Mouse (Mus musculus) brown adipose tissue, adult 24 weeks (tissue): ENCODE data around the gene Plekhg1. TPM values are rescaled to one million over a fixed set of nuclear protein-coding genes. Genes with fewer than 3 reads are reported as not detected.

Source experiments
- H3K27ac ChIP-seq: fragments of 200-500 bp; replicated peaks from 2 replicates; pipeline ENCODE4 v1.5.1; 2012; ENCODE audit warnings: low read depth, mild to moderate bottlenecking, low read length
- H3K4me1 ChIP-seq: fragments of 200-500 bp; 2 replicates; pipeline ENCODE4 v1.6.1; 2012; ENCODE audit warnings: low read length, mixed read lengths; ENCODE audit not compliant: control insufficient read depth, insufficient read depth, insufficient read length
- H3K4me3 ChIP-seq: fragments of 200-500 bp; 2 replicates; pipeline ENCODE4 v1.5.1; 2012; ENCODE audit warnings: low read depth, mild to moderate bottlenecking, low read length, moderate library complexity; ENCODE audit not compliant: insufficient read depth
- polyA plus RNA-seq: library from polyadenylated mRNA; stranded (reverse); fragments of >200 nt; gene quantifications from 2 replicates; pipeline ENCODE4 v1.2.4, GENCODE M21; 2012; ENCODE audit not compliant: missing spikeins, insufficient read depth, insufficient read length

Plekhg1 gene
- polyA plus RNA-seq, 1 experiment: 1.1 TPM

DNA sequence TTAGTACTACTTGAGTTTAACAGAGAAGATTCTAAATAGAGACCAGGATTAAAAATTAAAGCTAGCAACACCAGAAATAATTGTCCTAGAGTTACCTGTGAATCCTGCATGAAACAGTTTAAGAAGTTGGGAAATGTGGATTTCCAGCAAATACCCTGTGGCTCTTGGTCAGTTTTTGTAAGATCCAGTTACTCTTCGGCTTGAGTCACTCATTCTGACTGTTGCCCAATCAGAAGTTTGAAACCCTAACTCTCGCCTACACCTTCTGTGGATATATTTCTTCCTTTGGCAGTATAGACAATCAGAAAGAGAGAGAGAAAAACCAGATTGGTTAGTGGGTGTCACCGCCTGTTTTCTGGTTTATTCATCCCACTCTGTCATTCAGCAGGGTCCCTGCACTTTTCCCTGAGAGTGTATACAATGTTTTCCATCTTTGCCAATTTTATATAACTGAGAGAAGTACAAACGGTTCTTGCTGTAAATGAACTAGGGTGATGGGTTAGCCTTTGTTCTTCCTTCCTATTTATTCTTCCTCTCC, 187.9 kb downstream of the Plekhg1 start:
- Histone ChIP-seq H3K4me3 (no peak overlapping the region), H3K4me1 (peaks cover 3% of the 10 kb centered on the region; the same call in 1 of the 2 replicates), H3K27ac (no peak overlapping the region)

DNA sequence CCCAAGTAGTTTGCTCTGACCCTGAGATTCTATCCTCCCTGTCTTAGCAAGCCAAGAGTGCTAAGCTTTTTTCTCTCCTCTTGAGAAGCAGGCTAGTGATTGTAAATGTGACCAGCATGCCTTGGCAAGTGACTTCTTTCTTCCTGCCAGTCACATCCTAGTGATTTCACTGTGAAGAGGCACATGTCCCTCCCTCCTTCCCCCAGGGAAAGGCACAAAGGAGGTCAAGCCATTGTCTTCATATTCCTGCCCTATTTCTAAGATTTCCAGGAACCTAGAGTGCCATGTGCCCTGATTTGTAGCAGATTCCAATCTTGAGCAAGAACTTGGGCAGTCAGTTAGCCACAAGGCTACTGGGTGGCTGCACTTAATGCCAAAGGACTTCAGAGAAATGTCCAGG, 191.7 kb downstream of the Plekhg1 start:
- Histone ChIP-seq H3K27ac (no peak overlapping the region), H3K4me1 (peaks cover 3% of the 10 kb centered on the region; the same call in 1 of the 2 replicates), H3K4me3 (no peak overlapping the region)

DNA sequence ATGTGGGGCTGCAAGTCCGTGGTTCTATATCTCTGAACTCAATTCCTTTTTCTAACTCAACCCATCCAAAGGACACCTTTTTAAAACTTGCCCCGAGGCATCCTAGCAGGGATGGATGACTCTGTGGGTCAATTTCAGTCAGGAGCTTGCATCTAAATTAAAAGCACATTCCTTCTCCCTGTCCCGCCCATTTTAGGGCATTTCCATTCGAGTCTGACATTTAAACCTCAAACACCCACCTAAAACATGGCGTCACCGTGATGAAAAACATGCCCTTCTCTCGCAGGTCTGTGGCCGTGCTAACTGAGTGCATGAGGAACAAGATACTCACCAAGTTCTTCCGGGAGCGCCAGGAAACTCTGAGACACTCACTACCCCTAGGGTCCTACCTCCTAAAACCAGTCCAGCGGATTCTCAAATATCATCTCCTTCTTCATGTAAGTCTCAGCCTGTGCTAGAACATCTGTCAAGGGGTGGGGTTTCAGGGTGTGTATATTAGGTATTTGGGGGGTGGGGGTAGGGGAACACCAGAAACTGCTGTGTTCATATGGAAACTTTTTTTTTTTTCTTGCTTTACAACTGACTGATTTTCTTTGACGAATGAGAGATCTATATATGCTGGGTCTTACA, 193.3 kb downstream of the Plekhg1 start:
- H3K4me1 ChIP-seq: peaks cover 3% of the 10 kb centered on the region; the same call in 1 of the 2 replicates
- no peak overlapping the region for H3K27ac ChIP-seq
- no peak overlapping the region for H3K4me3 ChIP-seq

DNA sequence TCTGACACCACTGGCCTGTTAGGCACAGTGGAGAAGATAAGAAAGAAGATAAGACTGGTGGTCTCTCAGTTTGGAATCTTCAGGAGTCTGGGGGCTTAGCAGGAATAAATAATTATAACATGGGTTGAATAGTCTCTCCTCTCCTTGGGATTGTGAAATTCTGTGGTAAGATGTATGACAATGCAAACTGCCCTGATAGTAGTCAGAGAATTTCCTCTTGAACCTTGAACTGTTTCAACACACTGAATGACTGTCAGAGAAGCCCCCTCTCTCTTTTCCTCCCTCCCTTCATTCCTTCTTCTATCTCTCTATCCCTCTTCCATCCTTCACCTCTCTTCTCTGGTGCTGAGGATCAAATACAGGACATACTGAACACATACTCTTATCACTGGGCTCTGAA, 196.7 kb downstream of the Plekhg1 start:
- no peak overlapping the region for H3K4me3 ChIP-seq

DNA sequence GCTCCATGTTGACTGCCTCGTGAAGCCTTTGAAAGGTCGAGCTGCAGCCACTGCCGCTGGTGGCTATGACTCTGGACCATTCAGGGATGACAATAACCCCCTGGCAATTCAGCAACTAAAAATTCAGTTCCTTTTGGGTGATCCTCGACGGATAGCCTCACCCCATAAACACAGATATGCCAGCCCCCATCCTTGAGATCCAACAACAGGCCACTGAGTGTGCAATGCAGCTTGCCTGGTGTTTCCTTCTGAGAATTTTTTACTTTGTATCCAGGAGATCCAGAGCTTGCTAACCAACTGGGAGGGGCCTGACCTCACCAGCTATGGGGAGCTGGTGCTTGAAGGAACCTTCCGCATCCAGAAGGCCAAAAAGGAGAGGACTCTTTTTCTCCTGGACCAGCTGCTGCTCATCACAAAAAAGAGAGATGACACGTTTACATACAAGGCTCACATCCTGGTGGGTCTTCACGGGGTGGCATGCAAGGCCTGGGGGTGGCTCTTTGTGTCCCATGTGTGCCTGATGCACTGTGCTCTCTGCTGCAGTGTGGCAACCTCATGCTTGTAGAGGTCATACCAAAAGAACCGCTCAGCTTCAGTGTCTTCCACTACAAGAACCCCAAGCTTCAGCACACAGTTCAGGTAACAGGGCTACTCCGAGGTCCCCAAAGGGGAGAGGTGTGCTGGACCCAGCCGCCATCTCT, 199.9 kb downstream of the Plekhg1 start:
- Histone ChIP-seq H3K4me1 (peaks cover 2% of the 10 kb centered on the region; the same call in 1 of the 2 replicates), H3K27ac (no peak overlapping the region), H3K4me3 (no peak overlapping the region)

More for the DNA sequence above, 196.7 kb downstream of the Plekhg1 start:
- Histone ChIP-seq H3K27ac (no peak overlapping the region), H3K4me1 (0 out of 2 replicates have a peak, but pooled peaks cover 2% of the 10 kb centered on the region)

DNA sequence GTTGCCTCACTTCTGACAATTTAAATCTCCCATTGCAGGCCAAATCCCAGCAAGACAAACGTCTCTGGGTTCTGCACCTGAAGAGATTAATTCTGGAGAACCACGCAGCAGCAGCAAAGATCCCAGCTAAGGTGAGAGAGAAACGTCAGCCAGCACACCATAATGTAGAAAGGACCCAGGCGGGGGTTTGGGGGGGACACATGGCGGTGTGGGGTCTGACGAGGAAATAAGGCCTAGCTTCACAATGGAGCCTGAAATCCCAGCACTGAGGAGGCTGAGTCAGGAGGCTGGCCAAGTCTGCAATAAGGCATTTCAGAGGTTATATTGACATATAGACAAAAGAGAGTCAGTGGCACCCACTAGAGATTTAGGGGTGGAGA, 200.4 kb downstream of the Plekhg1 start:
- Histone ChIP-seq H3K27ac (peak overlapping the region; percentile 42; the same call in 1 of the 2 replicates), H3K4me1 (peaks cover 2% of the 10 kb centered on the region; the same call in 1 of the 2 replicates), H3K4me3 (no peak overlapping the region)

DNA sequence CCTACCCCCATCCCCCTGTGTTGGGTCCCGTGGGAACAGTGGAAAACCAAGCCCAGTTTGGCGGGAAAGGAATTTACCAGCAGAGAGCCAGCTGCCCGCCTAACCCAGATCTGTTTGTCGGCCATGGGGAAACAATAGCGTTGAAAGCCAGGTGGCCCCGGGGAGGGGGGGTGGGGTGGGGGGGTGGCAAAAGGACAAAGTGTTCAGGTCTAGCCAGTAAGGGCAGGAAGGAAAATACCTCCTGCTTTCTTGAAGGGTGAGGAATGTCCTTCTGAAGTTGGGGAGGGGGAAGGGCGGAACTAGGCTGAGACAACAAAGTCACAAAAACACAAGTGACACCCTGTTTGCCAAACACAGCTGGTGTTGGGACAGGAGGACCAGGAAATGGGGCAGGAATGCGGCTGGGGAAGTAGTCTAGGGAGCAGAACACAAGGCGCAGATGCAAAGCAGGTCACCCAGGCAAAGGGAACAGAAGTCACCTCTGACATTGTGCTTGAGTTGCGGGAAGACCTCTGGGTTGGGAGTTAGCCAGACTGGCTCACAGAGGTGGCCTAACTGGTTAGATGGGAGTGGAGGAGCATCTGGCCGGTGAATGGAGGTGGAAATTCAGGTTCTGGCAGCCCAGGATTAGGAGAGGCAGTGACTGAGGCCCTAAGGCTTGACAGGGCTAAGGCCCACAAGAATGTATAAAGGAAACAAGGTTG, 201.0 kb downstream of the Plekhg1 start:
- H3K27ac ChIP-seq: peak overlapping the region; percentile 61; the same call in 1 of the 2 replicates
- peaks cover 2% of the 10 kb centered on the region; the same call in 1 of the 2 replicates for H3K4me1 ChIP-seq
- no peak overlapping the region for H3K4me3 ChIP-seq

DNA sequence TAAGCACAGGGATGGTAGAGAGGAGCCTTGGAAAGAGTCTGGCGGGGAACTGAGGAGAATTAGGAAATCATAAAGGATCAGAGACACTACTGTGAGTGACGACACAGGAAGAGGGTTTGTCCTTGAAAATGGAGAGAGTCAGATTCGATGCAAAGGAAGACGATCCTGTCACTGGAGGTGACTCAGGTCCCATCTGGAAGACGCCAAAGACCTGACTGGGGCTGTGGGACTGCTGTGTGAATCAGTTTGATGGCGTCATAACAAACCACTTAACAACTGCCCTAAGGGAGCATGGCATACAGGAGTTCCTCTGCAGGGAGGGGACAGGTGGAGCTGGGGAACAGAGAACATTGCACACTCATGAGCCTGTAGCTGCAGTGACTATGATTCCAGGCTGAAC, 202.1 kb downstream of the Plekhg1 start:
- Histone ChIP-seq H3K4me1 (peaks cover 2% of the 10 kb centered on the region; the same call in 1 of the 2 replicates), H3K27ac (no peak overlapping the region), H3K4me3 (no peak overlapping the region)

DNA sequence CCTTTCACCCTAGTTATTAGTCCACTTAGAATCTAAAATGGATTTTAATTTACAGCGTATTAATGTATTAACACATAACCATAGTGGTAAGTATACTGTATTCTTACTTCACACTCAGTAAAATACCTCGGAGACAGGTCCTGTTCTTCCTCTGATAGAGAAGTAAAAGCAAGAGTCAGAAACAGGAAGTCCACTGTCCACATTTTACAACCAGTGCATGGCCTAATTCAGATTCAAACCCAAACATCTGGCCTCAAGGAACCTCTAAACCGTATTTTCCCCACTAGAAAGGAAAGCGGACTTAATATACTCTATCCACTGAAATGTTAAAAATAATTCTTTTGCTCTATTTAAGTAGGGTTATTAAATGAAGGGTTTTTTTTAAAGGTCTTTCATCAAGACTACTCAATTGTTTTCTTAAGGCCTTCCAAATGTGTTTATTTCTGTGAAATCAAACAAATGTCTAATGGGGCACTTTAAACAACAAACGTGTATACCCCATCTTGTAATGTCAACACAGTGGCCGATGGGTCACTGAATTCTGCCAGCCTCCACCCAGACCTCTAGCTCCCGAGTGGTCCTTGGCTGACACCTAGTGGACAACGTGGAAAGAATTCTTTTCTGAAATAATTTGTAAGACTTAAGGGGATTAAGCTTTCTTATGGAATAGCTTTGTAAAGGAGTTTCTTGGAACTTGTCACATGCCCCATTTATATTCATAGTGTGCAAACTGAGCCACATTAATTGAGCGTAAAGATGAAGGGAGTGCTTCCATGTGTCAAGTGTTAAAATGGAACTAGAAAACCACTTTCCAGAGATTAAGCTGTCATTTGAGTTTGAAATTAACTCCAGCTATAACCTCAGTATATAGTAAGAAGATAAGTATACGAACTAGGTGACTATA, 203.6 kb downstream of the Plekhg1 start:
- Histone ChIP-seq H3K27ac (no peak overlapping the region), H3K4me1 (peaks cover 2% of the 10 kb centered on the region; the same call in 1 of the 2 replicates), H3K4me3 (no peak overlapping the region)

DNA sequence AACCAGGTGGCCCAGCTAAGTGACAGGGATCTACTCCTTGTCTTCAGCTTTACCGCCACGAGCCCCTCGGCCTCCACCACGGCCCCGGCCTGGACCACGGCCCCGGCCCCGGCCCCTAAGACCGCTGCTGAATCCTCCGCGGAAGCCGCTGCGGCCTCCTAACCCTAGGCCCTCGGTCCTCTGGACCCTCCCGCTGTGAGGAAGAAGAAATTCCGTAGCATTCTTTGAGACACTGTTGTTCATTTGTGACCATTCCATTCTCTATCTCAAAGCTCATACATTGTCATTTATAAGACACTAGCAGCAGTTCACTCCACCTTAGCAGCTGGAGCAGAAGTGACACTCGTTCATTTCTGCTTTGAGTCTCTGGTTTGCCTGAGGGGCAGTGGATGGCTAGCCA, 206.7 kb downstream of the Plekhg1 start:
- H3K4me3 ChIP-seq: no peak overlapping the region
- H3K4me1 ChIP-seq: no peaks in the 10 kb centered on the region; the same call in 1 of the 2 replicates
- H3K27ac ChIP-seq: no peak overlapping the region

DNA sequence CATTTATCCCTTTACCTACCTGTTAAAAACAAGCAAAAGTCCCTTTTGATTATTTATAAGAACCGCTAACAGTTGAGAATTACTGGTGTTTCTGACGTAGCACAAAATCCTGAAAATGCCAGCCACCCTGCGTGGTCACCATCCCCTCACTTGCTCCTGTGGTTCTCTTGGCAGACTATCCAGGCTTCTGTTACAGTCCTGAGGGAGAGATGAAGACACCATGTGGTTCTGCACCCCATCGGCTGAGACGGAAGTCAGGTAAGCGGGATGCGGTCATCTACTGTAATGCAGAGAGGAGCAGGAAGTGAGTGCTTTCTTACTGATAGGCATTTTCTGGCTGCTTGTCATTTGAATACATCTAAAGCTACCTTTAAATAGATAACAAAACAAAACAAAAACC, 207.2 kb downstream of the Plekhg1 start:
- H3K4me3 ChIP-seq: no peak overlapping the region
- no peaks in the 10 kb centered on the region; the same call in 1 of the 2 replicates for H3K4me1 ChIP-seq
- H3K27ac ChIP-seq: no peak overlapping the region

DNA sequence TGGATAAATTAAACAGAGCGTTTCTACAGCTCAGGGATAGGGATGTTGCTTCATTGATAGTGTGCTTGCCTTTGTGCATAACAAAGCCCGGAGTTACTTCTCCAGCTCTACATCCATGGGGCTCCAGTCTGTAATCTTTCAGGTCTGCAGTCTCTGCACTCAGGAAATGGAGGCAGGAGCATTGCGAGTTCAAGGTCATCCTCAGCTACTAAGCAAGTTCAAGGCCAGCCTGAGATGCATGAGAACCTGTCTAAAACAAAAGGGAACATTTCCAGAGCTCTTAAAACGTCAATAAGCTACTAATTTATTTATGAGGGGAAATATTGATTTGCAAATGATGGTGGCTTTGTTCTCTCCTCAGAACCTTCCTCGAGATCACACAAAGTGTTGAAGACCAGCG, 209.1 kb downstream of the Plekhg1 start:
- no peaks in the 10 kb centered on the region for H3K4me1 ChIP-seq
- H3K4me3 ChIP-seq: no peak overlapping the region
- H3K27ac ChIP-seq: no peak overlapping the region

DNA sequence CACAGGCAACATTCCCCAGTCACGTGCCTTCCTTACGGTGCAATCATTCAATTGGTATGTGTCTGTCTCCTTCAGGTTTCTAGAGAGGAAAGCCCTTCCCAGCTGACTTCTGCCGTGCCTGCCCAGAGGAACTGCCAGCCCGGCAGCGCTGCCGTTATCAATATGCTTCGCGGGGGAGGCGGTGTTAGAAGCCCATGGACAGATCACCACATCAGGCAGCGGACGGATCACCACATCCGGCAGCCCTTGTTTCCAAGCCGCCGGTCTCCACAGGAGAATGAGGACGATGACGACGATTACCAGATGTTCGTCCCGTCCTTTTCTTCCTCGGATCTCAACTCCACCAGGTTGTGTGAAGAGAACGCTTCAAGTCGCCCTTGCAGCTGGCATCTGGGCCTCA, 216.3 kb downstream of the Plekhg1 start:
- no peaks in the 10 kb centered on the region for H3K4me1 ChIP-seq
- no peak overlapping the region for H3K27ac ChIP-seq
- no peak overlapping the region for H3K4me3 ChIP-seq

DNA sequence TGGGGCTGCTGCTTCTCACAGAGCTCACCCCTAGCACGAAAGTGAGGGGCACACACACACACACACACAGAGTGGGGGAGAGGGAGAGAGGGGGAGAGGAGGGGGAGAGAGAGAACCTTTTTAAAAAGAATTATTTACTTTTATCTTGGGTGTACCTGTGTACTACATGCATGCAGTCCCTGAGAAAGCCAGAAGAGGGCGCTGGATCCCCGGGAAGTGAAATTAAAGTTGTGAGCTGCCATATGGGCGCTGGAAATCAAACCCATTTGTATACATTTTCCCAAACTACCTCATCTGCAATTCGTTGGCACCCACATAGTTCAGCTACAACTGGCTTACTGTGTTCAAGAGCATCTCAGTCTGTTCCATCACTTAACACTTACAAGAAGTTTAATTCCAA, 218.4 kb downstream of the Plekhg1 start:
- H3K27ac ChIP-seq: no peak overlapping the region

More for the DNA sequence above, 218.4 kb downstream of the Plekhg1 start:
- Histone ChIP-seq H3K4me3 (no peak overlapping the region), H3K4me1 (no peaks in the 10 kb centered on the region)
